Mouse (Mus musculus) C2C12 (cell line): ENCODE measurements around the gene Thumpd2.

ENCODE experiments used
- CEBPB ChIP-seq: IDR thresholded peaks from one replicate; pipeline ENCODE4 v1.6.1; 2011; ENCODE audit warnings: low read depth, mild to moderate bottlenecking, control low read depth, moderate library complexity
- CTCF ChIP-seq: IDR thresholded peaks from one replicate; pipeline ENCODE4 v1.5.1; 2011; ENCODE audit not compliant: control insufficient read depth, insufficient read depth, insufficient read length
- FOSL1 ChIP-seq: IDR thresholded peaks from one replicate; pipeline ENCODE4 v1.8.0; 2011; ENCODE audit warnings: mild to moderate bottlenecking, low read length; ENCODE audit not compliant: poor library complexity, insufficient read depth, severe bottlenecking
- MAX ChIP-seq: IDR thresholded peaks from one replicate; pipeline ENCODE4 v1.6.1; 2011; ENCODE audit warnings: mild to moderate bottlenecking, control low read depth
- MYOD1 ChIP-seq: IDR thresholded peaks from one replicate; pipeline ENCODE4 v1.6.1; 2011; ENCODE audit warnings: low read depth; ENCODE audit not compliant: control insufficient read depth, insufficient read length
- USF1 ChIP-seq: IDR thresholded peaks from one replicate; pipeline ENCODE4 v1.6.1; 2011; ENCODE audit warnings: low read depth, mild to moderate bottlenecking, control low read depth, moderate library complexity

GRCm38 (mm10) chr17:81010199-81010598, 54.7 kb downstream of the Thumpd2 start:
- TF ChIP-seq CTCF = no peak
- no peak for TF ChIP-seq MAX
- TF ChIP-seq USF1 = no peak
- no peak for TF ChIP-seq CEBPB
- TF ChIP-seq FOSL1 = no peak
- no peak for TF ChIP-seq MYOD1
